Mouse (Mus musculus) subcutaneous adipose tissue, adult 2 months (tissue): Measurements from ENCODE around the gene Vmn1r188. TPM values are rescaled to one million over a fixed set of nuclear protein-coding genes. Genes with fewer than 3 reads are reported as not detected.

Source experiments
- polyA plus RNA-seq: library from polyadenylated mRNA; depleted of rRNA; stranded (reverse); fragments of >200 nt; gene quantifications from 2 replicates; pipeline ENCODE4 v1.2.3, GENCODE M21; 2012; ENCODE audit warnings: low replicate concordance; rRNA removed

Gene Vmn1r188
- not detected in 2 replicates for polyA plus RNA-seq

DNA sequence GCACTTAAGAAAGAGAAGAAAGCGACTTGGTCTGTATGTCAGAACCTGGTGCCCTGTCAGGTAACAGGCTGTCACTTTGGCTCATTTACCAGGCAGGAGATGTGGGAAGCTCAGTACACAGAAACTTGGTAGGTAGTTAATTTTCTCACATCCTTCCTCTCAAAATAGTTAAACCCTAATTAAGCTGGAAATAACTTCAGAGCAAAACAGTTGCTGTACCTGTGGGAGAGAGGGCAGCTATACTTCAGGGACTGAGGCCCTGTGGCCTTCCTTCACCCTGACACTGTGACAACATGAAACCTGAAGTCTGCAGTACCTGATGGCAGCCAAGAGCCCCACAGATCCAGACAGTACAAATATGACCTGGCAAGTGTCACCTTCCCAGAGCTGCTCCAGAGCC lies at the start of gene Vmn1r188:
Gene Vmn1r188, plus strand, starts transcription at position 301 of the 400 bp plus-strand sequence.

DNA sequence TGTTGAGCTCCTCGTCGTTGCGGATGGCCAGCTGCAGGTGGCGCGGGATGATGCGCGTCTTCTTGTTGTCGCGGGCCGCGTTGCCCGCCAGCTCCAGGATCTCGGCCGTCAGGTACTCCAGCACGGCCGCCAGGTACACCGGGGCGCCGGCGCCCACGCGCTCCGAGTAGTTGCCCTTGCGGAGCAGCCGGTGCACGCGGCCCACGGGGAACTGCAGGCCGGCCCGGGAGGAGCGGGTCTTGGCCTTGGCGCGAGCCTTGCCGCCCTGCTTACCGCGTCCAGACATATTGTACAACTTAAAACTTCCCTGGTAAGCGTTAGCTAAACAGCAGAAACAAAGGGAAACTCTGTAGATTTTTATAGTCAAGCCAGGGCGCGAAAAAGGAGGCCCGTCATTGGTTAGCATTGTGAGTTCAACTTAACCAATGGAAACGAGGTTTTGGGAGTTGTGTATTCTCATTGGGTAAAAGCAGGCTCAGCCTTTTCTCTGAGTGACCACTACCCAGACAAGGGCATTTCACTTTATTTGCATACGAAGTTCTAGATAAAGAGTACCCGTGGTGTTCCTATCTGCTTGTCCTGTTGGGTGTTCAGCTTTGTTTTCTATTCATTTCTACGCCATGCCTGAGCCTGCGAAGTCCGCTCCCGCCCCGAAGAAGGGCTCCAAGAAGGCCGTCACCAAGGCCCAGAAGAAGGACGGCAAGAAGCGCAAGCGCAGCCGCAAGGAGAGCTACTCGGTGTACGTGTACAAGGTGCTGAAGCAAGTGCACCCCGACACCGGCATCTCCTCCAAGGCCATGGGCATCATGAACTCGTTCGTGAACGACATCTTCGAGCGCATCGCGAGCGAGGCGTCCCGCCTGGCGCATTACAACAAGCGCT lies 48.7 kb upstream of the Vmn1r188 start, which contains the start of the genes Hist1h2ah and Hist1h2bk:
Gene Hist1h2ah, minus strand, starts transcription at position 302 of the 882 bp plus-strand sequence.
Gene Hist1h2bk, plus strand, starts transcription at position 604 of the 882 bp plus-strand sequence.

DNA sequence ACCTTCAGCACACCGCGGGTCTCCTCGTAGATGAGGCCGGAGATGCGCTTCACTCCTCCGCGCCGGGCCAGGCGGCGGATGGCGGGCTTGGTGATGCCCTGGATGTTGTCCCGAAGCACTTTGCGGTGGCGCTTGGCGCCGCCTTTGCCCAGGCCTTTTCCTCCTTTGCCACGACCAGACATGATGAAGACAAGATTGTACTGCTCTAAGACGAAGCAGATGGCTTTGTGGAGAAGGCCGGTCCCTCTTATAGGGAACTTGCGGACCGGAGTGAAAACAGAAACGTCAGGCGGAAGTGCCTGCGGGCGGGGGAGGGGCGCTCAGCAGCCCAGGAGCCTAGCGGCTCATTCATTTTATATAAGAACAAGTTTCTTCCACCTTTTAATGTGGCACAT lies 43.1 kb upstream of the Vmn1r188 start, which contains the start of gene Hist1h4i:
Gene Hist1h4i, minus strand, starts transcription at position 221 of the 395 bp plus-strand sequence.

GRCm38 (mm10) chr13:22042568-22043502 lies 41.4 kb upstream of the Vmn1r188 start, which contains the start of the genes Hist1h2ag and Hist1h2bj:
Gene Hist1h2ag, minus strand, starts transcription at chr13:22042944.
Gene Hist1h2bj, plus strand, starts transcription at chr13:22043214.

DNA sequence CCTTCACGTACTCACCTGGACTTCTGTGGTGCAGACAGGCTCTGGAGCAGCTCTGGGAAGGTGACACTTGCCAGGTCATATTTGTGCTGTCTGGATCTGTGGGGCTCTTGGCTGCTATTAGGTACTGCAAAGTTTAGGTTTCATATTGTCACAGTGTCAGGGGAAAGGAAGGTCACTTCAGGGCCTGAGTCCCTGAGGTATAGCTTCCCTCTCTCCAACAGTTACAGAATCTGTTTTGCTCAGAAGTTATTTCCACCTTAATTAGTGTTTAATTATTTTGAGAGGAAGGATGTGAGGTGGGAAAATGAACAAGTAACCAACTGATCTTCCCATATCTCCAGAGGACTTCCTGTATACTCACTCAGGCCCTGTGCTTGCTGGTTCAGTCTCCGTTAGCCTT lies 21.5 kb downstream of the Vmn1r188 start, which contains the start of gene Vmn1r189:
Gene Vmn1r189, minus strand, starts transcription at position 101 of the 400 bp plus-strand sequence.

Other genes starting within 250 kb of the Vmn1r188 start
- gene Zfp184, start 139.3 kb upstream of the Vmn1r188 start, polyA plus RNA-seq = 0.59 and 3.6 TPM in 2 replicates
- not detected in 2 replicates for gene Pom121l2, start 103.2 kb upstream of the Vmn1r188 start, polyA plus RNA-seq
- 1.0 TPM in 1 of 2 replicates, not detected in the other for gene Prss16, start 74.7 kb upstream of the Vmn1r188 start, polyA plus RNA-seq
- gene Hist1h2ah, start 48.9 kb upstream of the Vmn1r188 start, polyA plus RNA-seq = 0.80 and 14.4 TPM in 2 replicates
- gene Hist1h2bk, start 48.6 kb upstream of the Vmn1r188 start, polyA plus RNA-seq = 2.3 and 12.2 TPM in 2 replicates
- 11.9 and 12.9 TPM in 2 replicates for gene Hist1h4i, start 43.1 kb upstream of the Vmn1r188 start, polyA plus RNA-seq
- 3.7 TPM in 1 of 2 replicates, not detected in the other for gene Hist1h2ag, start 41.5 kb upstream of the Vmn1r188 start, polyA plus RNA-seq
- gene Hist1h2bj, start 41.2 kb upstream of the Vmn1r188 start, polyA plus RNA-seq = 4.6 and 8.5 TPM in 2 replicates
- not detected in 2 replicates for gene Vmn1r189, start 21.4 kb downstream of the Vmn1r188 start, polyA plus RNA-seq
- gene Vmn1r191, start 99.5 kb downstream of the Vmn1r188 start, polyA plus RNA-seq = not detected in 2 replicates
- not detected in 2 replicates for gene Vmn1r192, start 106.7 kb downstream of the Vmn1r188 start, polyA plus RNA-seq
- not detected in 2 replicates for gene Vmn1r193, start 138.7 kb downstream of the Vmn1r188 start, polyA plus RNA-seq
- not detected in 2 replicates for gene Vmn1r194, start 159.8 kb downstream of the Vmn1r188 start, polyA plus RNA-seq
- not detected in 2 replicates for gene Vmn1r195, start 186.1 kb downstream of the Vmn1r188 start, polyA plus RNA-seq
- gene Vmn1r196, start 205.5 kb downstream of the Vmn1r188 start, polyA plus RNA-seq = not detected in 2 replicates
- not detected in 2 replicates for gene Vmn1r197, start 240.1 kb downstream of the Vmn1r188 start, polyA plus RNA-seq